9 mouse cellular contexts compared by ENCODE assay signal in genomic region chr2:156652841-156653240, GRCm38 (mm10). TPM values are rescaled to one million over a fixed set of nuclear protein-coding genes. Genes with fewer than 3 reads are reported as not detected.
A peak's percentile ranks its signal among the peaks of the same experiment; 100 is the strongest.
DNase-seq lines count a peak whose midpoint lies in the region; ATAC-seq and TF ChIP-seq lines count a peak whose summit lies in the region.
"Had no signal": no experiment of that assay in that cellular context is flagged by ENCODE, and none has a peak within 500 bp of the region (broad histone marks: within the 10 kb centered on the region; RNA-seq: fewer than 3 reads in every experiment).

No protein-coding gene starts in this region.

- H3K4me1 ChIP-seq in heart, embryonic 10.5 days: no peaks in the 10 kb centered on the region
- H3K4me1 ChIP-seq in ES-E14 (ENCODE audit: control insufficient read depth in 2 of 2, insufficient read depth in 2 of 2, low read length in 2 of 2, poor library complexity in 1 of 2): peaks cover 0 to 11% of the 10 kb centered on the region in 2 experiments; a peak in 1 of 4 replicates
- H3K4me1 ChIP-seq: limb, embryonic 13.5 days had no signal

- H3K9ac ChIP-seq in ES-E14 (ENCODE audit: insufficient read depth, low read depth, low read length, poor library complexity, severe bottlenecking): no peak overlapping the region
- H3K9ac ChIP-seq: limb, embryonic 13.5 days had no signal

- in situ Hi-C loops in ES-E14 (cut with MboI; ENCODE audit: low sequenced_read_pairs in 2 of 2, unreplicated experiment in 2 of 2): no loop called here

- no peaks in the 10 kb centered on the region for H3K9me3 ChIP-seq in heart, embryonic 10.5 days
- H3K9me3 ChIP-seq in ES-E14 (ENCODE audit: control insufficient read depth, insufficient read depth, low read depth, low read length): no peaks in the 10 kb centered on the region
- H3K9me3 ChIP-seq: limb, embryonic 13.5 days had no signal

- ATAC-seq in frontal cortex, adult (ENCODE audit: low TSS enrichment): no peak

- no peak overlapping the region for H3K4me3 ChIP-seq in heart, embryonic 10.5 days
- no peak overlapping the region for H3K4me3 ChIP-seq in ES-E14 (ENCODE audit: insufficient read depth in 1 of 2, low read depth in 1 of 2, low read length in 2 of 2, poor library complexity in 1 of 2, severe bottlenecking in 1 of 2)
- H3K4me3 ChIP-seq: limb, embryonic 13.5 days had no signal

- no peak overlapping the region for H3K27ac ChIP-seq in heart, embryonic 10.5 days
- H3K27ac ChIP-seq in ES-E14 (ENCODE audit: insufficient read depth, low read depth, low read length, poor library complexity, severe bottlenecking): no peak overlapping the region
- H3K27ac ChIP-seq: limb, embryonic 13.5 days had no signal

- peak; percentile 86 for DNase-seq in heart, embryonic 10.5 days (ENCODE audit: low spot score)
- DNase-seq in heart, adult 8-10 months (ENCODE audit: low spot score): no peak
- DNase-seq in ES-E14 (ENCODE audit: low read depth, low spot score): peak; percentile 60
- DNase-seq in embryo, embryonic 11 days: peak; percentile 88
- DNase-seq in kidney, postnatal 36 days: peak; percentile 56 to 89
- DNase-seq in ovary, postnatal 14 days (ENCODE audit: low spot score): peak; percentile 64
- no peak for DNase-seq in layer of hippocampus, adult 11-12 months (ENCODE audit: low spot score)

- peaks cover 51% of the 10 kb centered on the region for H3K27me3 ChIP-seq in heart, embryonic 10.5 days (ENCODE audit: insufficient read depth, poor library complexity, severe bottlenecking)

- 10% methylated on average over 8 of the region's 8 CpGs for WGBS in heart, embryonic 10.5 days

- H3K36me3 ChIP-seq in heart, embryonic 10.5 days: no peaks in the 10 kb centered on the region
- H3K36me3 ChIP-seq in ES-E14 (ENCODE audit: control insufficient read depth, insufficient read depth, low read length, poor library complexity, severe bottlenecking): no peaks in the 10 kb centered on the region
- H3K36me3 ChIP-seq: limb, embryonic 13.5 days had no signal

TF ChIP-seq in ES-E14, 5 proteins besides CTCF, POLR2A, EP300 and RAD21:
- TF ChIP-seq ZC3H11A (IDR thresholded peaks at IDR 0.05; ENCODE audit: borderline replicate concordance, low read depth, low read length): no peak
- TF ChIP-seq CHD2 (IDR thresholded peaks at IDR 0.05; ENCODE audit: low read depth, low read length): no peak
- TF ChIP-seq ZNF384 (IDR thresholded peaks at IDR 0.05; ENCODE audit: low read depth, low read length): no peak
- TF ChIP-seq MAFK (IDR thresholded peaks at IDR 0.05; ENCODE audit: insufficient read depth, low read depth, low read length): no peak
- no peak for TF ChIP-seq HCFC1 (IDR thresholded peaks at IDR 0.05; ENCODE audit: borderline replicate concordance, insufficient read depth, low read length)

RNA-seq across cellular contexts. Expression of gene Dlgap4, which starts 39.3 kb away (rescaled TPM):
- polyA plus RNA-seq in heart, embryonic 10.5 days (2016; fragmentation: Nextera tagmentation; extraction: Ambion mirVana): 71.6 and 95.7 TPM in 2 replicates
- total RNA-seq in heart, adult 8-10 months (2022): 10 to 100 TPM; 29.1 to 42.6 (median 32.1) TPM
- total RNA-seq in ES-E14 (2012; rRNA removed): 18.7 and 28.8 TPM in 2 replicates

Comparison
In these comparisons a context has a peak if more than half of its experiments do, and no peak if none do; other contexts are left out.
1. DNase-seq: peak in heart, embryonic 10.5 days (single experiment), ES-E14 (single experiment), embryo, embryonic 11 days (single experiment), kidney, postnatal 36 days (2 of 2) and ovary, postnatal 14 days (single experiment); none in heart, adult 8-10 months (single experiment) and layer of hippocampus, adult 11-12 months (single experiment).